Mouse (Mus musculus): Measurements from ENCODE around the gene Lpo.
"Not testable (repeated sequence)": the region's sequence is repeated elsewhere in the genome, so short reads cannot be mapped to it uniquely, and the experiment has no call there.

The Lpo gene

GRCm38 (mm10) chr11:87828239-87828900 is at the start of gene Lpo:
TSS of gene Lpo (minus strand) at chr11:87828289.
- no peak for DNase-seq

GRCm38 (mm10) chr11:87875436-87875835 is 47.3 kb upstream of the Lpo start, which contains the start of gene Epx:
TSS of gene Epx (minus strand) at chr11:87875536.
- no peak for DNase-seq

GRCm38 (mm10) chr11:87871766-87872165 is 43.7 kb upstream of the Lpo start:
- DNase-seq = no peak

- no peak for DNase-seq
Observed at GRCm38 (mm10) chr11:87870096-87870495, 42.0 kb upstream of the Lpo start.

GRCm38 (mm10) chr11:87866891-87867290 is 38.8 kb upstream of the Lpo start:
- DNase-seq = not testable (repeated sequence)

- no peak for DNase-seq
Observed at GRCm38 (mm10) chr11:87862805-87863204, 34.7 kb upstream of the Lpo start.

- DNase-seq = no peak
Observed at GRCm38 (mm10) chr11:87860426-87860825, 32.3 kb upstream of the Lpo start.

- no peak for DNase-seq
Observed at GRCm38 (mm10) chr11:87859273-87859672, 31.2 kb upstream of the Lpo start.

GRCm38 (mm10) chr11:87854550-87854949 is 26.5 kb upstream of the Lpo start:
- no peak for DNase-seq

- peak; percentile 8 for DNase-seq
Observed at GRCm38 (mm10) chr11:87853597-87853954, 25.5 kb upstream of the Lpo start.

GRCm38 (mm10) chr11:87852690-87853596 is 24.9 kb upstream of the Lpo start, which contains the start of gene Mks1:
TSS of gene Mks1 (plus strand) at chr11:87853215.
- DNase-seq = peak; percentile 87

GRCm38 (mm10) chr11:87847884-87848283 is 19.8 kb upstream of the Lpo start:
- DNase-seq = no peak

- peak; percentile 30 for DNase-seq
Observed at GRCm38 (mm10) chr11:87846968-87847600, 19.0 kb upstream of the Lpo start.

- DNase-seq = no peak
Observed at GRCm38 (mm10) chr11:87841436-87841835, 13.3 kb upstream of the Lpo start.

- DNase-seq = no peak
Observed at GRCm38 (mm10) chr11:87840676-87841075, 12.6 kb upstream of the Lpo start.

GRCm38 (mm10) chr11:87821502-87821901 is 6.6 kb downstream of the Lpo start:
- no peak for DNase-seq

- DNase-seq = no peak
Observed at GRCm38 (mm10) chr11:87817443-87817773, 10.7 kb downstream of the Lpo start.

- peak; percentile 4 for DNase-seq
Observed at GRCm38 (mm10) chr11:87816707-87817442, 11.2 kb downstream of the Lpo start.

GRCm38 (mm10) chr11:87814831-87815230 is 13.3 kb downstream of the Lpo start:
- no peak for DNase-seq

- DNase-seq = no peak
Observed at GRCm38 (mm10) chr11:87811396-87811795, 16.7 kb downstream of the Lpo start.

- DNase-seq = no peak
Observed at GRCm38 (mm10) chr11:87808236-87808635, 19.9 kb downstream of the Lpo start.

GRCm38 (mm10) chr11:87807433-87807832 is 20.7 kb downstream of the Lpo start:
- DNase-seq = no peak

GRCm38 (mm10) chr11:87805448-87805847 is 22.6 kb downstream of the Lpo start:
- no peak for DNase-seq
